Mouse (Mus musculus) left cerebral cortex, postnatal 25 days (tissue): ENCODE measurements around the gene Trappc13. TPM values are rescaled to one million over a fixed set of nuclear protein-coding genes. Genes with fewer than 3 reads are reported as not detected.

ENCODE experiments used
- total RNA-seq, 2 experiments: library from RNA; stranded (reverse); gene quantifications; 2 replicates each; pipeline ENCODE4 v1.2.3; 2021

The Trappc13 gene
- total RNA-seq, 2 experiments from 2014 or later, result 52.5 to 53.6 TPM

Other genes starting within 250 kb of the Trappc13 start
- gene Nln, start 68.9 kb downstream of the Trappc13 start, total RNA-seq, result 10 to 100 TPM; 23.9 to 31.0 TPM
- gene Sgtb, start 68.7 kb downstream of the Trappc13 start, total RNA-seq, result 100 to 1,000 TPM; 127 to 139 TPM
- 10 to 100 TPM; 54.5 to 55.4 TPM for gene Trim23, start 328 bp upstream of the Trappc13 start, total RNA-seq
- gene Cenpk, start 50.1 kb upstream of the Trappc13 start, total RNA-seq, result under 1 TPM; 0.69 to 0.94 TPM
- gene Ppwd1, start 50.4 kb upstream of the Trappc13 start, total RNA-seq, result 10 to 100 TPM; 12.6 to 14.4 TPM
- 1 to 10 TPM; 3.1 to 4.4 TPM for gene Adamts6, start 109.4 kb upstream of the Trappc13 start, total RNA-seq